Mouse (Mus musculus) liver, adult 2 months (tissue): ENCODE measurements around the gene Apobec2.

ENCODE experiments used
- CTCF ChIP-seq: fragments of 200-500 bp; IDR thresholded peaks from 2 replicates; pipeline ENCODE4 v1.5.1; 2011; ENCODE audit warnings: low read depth, low read length, control low read depth
- POLR2A ChIP-seq: fragments of 200-500 bp; IDR thresholded peaks from 2 replicates; pipeline ENCODE4 v1.6.1; 2011; ENCODE audit warnings: low read length, control low read depth; ENCODE audit not compliant: insufficient read depth; ENCODE audit errors: extremely low read depth

DNA sequence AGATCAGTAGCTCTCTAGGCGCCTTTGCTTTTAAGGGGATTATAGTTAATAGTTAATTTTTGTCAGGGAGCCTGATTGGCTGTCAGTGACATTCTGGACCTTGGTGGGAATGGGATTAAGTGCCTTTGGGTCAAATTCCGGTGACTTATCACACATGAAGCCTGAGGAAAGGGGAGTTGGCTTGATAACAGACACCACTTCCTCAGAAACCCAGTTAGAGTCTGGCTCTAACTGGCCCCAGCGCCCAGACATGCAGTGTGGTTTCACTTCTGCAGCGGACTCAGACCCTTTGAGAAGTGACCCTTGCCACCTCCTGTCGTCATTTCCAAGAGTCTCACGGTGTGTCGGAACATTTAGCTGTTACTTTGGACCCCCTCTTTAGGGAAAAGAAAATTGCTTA is 14.6 kb downstream of the Apobec2 start:
- no peak for TF ChIP-seq CTCF
- TF ChIP-seq POLR2A, result no peak
